Mouse (Mus musculus) layer of hippocampus, adult 9-10 months (tissue): Measurements from ENCODE around the gene Cep55.
A peak's percentile ranks its signal among the peaks of the same experiment; 100 is the strongest.

Source experiments
- DNase-seq: peaks from one replicate; pipeline ENCODE4 v3.0.0; 2022; ENCODE audit warnings: low spot score

The Cep55 gene

GRCm38 (mm10) chr19:38054720-38055192 lies at the start of gene Cep55:
TSS of gene Cep55 (plus strand) at chr19:38055011.
- DNase-seq, result peak; percentile 83

- no peak for DNase-seq
Observed at GRCm38 (mm10) chr19:38011379-38011778, 43.4 kb upstream of the Cep55 start.

GRCm38 (mm10) chr19:38014443-38014842 lies 40.4 kb upstream of the Cep55 start:
- no peak for DNase-seq

- DNase-seq, result peak; percentile 68
Observed at GRCm38 (mm10) chr19:38015180-38015872, 39.5 kb upstream of the Cep55 start.

- DNase-seq, result no peak
Observed at GRCm38 (mm10) chr19:38015873-38016254, 38.9 kb upstream of the Cep55 start.

GRCm38 (mm10) chr19:38022710-38023109 lies 32.1 kb upstream of the Cep55 start:
- DNase-seq, result no peak

- no peak for DNase-seq
Observed at GRCm38 (mm10) chr19:38023603-38024002, 31.2 kb upstream of the Cep55 start.

GRCm38 (mm10) chr19:38025254-38026041 lies 29.4 kb upstream of the Cep55 start:
- DNase-seq, result no peak

GRCm38 (mm10) chr19:38026211-38026624 lies 28.6 kb upstream of the Cep55 start:
- no peak for DNase-seq

- no peak for DNase-seq
Observed at GRCm38 (mm10) chr19:38027389-38027788, 27.4 kb upstream of the Cep55 start.

GRCm38 (mm10) chr19:38027881-38028521 lies 26.8 kb upstream of the Cep55 start:
- DNase-seq, result no peak

- DNase-seq, result no peak
Observed at GRCm38 (mm10) chr19:38029292-38029691, 25.5 kb upstream of the Cep55 start.

- no peak for DNase-seq
Observed at GRCm38 (mm10) chr19:38029871-38030270, 24.9 kb upstream of the Cep55 start.

- no peak for DNase-seq
Observed at GRCm38 (mm10) chr19:38030673-38031137, 24.1 kb upstream of the Cep55 start.

GRCm38 (mm10) chr19:38031144-38031543 lies 23.7 kb upstream of the Cep55 start:
- no peak for DNase-seq

GRCm38 (mm10) chr19:38032993-38033734 lies 21.6 kb upstream of the Cep55 start:
- no peak for DNase-seq

- DNase-seq, result no peak
Observed at GRCm38 (mm10) chr19:38033735-38034057, 21.1 kb upstream of the Cep55 start.

- no peak for DNase-seq
Observed at GRCm38 (mm10) chr19:38034696-38035095, 20.1 kb upstream of the Cep55 start.

- no peak for DNase-seq
Observed at GRCm38 (mm10) chr19:38035766-38036165, 19.0 kb upstream of the Cep55 start.

GRCm38 (mm10) chr19:38038267-38038666 lies 16.5 kb upstream of the Cep55 start:
- DNase-seq, result no peak

GRCm38 (mm10) chr19:38042261-38042722 lies 12.5 kb upstream of the Cep55 start:
- no peak for DNase-seq
